Mouse (Mus musculus): ENCODE data around the gene Lrp3.

DNA sequence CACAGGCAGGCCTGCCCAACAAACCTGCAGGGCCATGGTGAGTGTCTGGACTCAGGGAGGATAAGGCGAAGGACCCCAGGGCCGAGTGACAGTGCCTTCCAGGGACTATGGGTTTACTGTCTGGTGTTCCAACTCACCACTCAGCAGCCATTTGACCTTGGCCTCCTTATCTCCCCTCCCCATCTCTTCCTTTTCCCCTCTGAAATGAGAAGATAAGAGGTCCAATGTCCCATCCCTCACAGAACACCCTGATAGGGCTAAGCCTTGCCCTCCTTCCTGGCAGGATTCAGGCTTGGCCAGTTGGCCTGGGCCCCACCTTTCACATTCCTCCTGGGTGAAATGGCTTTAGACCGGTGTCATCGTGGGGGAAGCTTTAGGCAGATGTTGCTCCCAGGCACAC is 39.8 kb downstream of the Lrp3 start:
- TF ChIP-seq POLR2A (IDR thresholded peaks at IDR 0.05; ENCODE audit: insufficient read length, low read depth): no peak
- TF ChIP-seq USF1 (IDR thresholded peaks at IDR 0.05; ENCODE audit: low read depth): no peak
- no peak for TF ChIP-seq MAX (IDR thresholded peaks at IDR 0.05; ENCODE audit: low read depth)
- TF ChIP-seq SRF (IDR thresholded peaks at IDR 0.05; ENCODE audit: control insufficient read depth, insufficient read length, low read depth): no peak
- no peak for TF ChIP-seq MYOG (IDR thresholded peaks at IDR 0.05; ENCODE audit: control insufficient read depth in 1 of 3, insufficient read depth in 1 of 3, insufficient read length in 2 of 3, low read depth in 2 of 3)
- TF ChIP-seq MYOD1 (IDR thresholded peaks at IDR 0.05; ENCODE audit: control insufficient read depth in 1 of 3, insufficient read length in 2 of 3, low read depth in 2 of 3): no peak
- TF ChIP-seq CEBPB (IDR thresholded peaks at IDR 0.05; ENCODE audit: insufficient read depth, poor library complexity, severe bottlenecking): no peak
- no peak for TF ChIP-seq TCF12 (IDR thresholded peaks at IDR 0.05; ENCODE audit: insufficient read depth, poor library complexity, severe bottlenecking)
- TF ChIP-seq TCF3 (IDR thresholded peaks at IDR 0.05; ENCODE audit: insufficient read length, low read depth): no peak
